8 mouse cellular contexts compared by ENCODE assay signal in the genomic region with DNA sequence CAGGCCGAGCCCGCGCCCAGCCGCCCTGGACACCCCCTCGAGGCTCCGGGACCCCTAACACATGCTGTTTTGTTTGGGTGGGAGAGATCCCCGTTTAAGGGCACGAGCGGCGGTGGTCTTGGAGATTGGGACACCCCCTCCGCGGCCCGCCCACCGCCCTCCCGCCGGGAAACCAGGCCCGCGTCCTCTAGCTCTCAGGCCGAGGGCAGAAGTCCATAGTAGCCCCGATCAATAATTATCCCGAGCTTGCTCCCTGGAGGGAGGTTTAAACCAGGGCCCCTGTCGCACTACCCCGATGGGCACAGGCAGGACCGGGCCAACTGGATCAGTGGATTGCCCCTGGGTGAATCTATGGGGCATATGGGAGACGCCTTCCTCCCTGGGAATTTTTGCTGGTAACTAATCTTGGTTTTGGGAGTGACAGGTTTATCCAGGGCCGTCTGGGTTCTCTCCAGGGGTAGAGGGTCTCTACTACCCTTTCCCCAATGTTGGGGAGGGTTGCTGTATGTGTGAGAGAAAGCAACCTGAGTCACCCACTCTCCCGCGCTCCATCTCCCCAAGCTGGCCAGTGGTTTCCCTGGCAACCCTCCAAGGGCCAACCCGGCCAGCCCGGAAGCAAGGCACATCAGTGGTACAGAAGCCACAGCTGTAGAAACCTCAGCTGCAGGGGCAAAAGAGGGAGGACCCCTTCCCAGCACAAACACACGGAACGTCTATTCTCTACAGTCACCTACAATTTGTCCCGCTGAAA. TPM values are rescaled to one million over a fixed set of nuclear protein-coding genes. Genes with fewer than 3 reads are reported as not detected.
A peak's percentile ranks its signal among the peaks of the same experiment; 100 is the strongest.
DNase-seq lines count a peak whose midpoint lies in the region; ATAC-seq lines count a peak whose summit lies in the region.

No protein-coding gene starts in this region.

- peak overlapping the region; percentile 95 for H3K9ac ChIP-seq in intestine, embryonic 14.5 days (ENCODE audit: low read length)
- peak overlapping the region; percentile 98 for H3K9ac ChIP-seq in liver, embryonic 11.5 days (ENCODE audit: low read depth, low read length)

- H3K36me3 ChIP-seq in intestine, embryonic 14.5 days (ENCODE audit: control insufficient read depth, insufficient read depth, low read length): no peaks in the 10 kb centered on the region
- no peaks in the 10 kb centered on the region for H3K36me3 ChIP-seq in liver, embryonic 11.5 days (ENCODE audit: control insufficient read depth, insufficient read depth, low read length)

- H3K4me1 ChIP-seq in intestine, embryonic 14.5 days (replicated peaks; ENCODE audit: control insufficient read depth, insufficient read depth, low read length): peaks cover 19% of the 10 kb centered on the region
- H3K4me1 ChIP-seq in liver, embryonic 11.5 days (replicated peaks; ENCODE audit: control insufficient read depth, insufficient read depth, low read length): peaks cover 21% of the 10 kb centered on the region

- peak overlapping the region; percentile 95 for H3K4me3 ChIP-seq in intestine, embryonic 14.5 days (ENCODE audit: low read depth, low read length)
- peak overlapping the region; percentile 94 for H3K4me3 ChIP-seq in liver, embryonic 11.5 days (ENCODE audit: low read depth, low read length)

- ATAC-seq in intestine, embryonic 14.5 days (replicated peaks; ENCODE audit: low FRiP score, low TSS enrichment, low read depth): peak; percentile 62
- peak; percentile 39; the same call in 1 of the 2 replicates for ATAC-seq in liver, embryonic 11.5 days (replicated peaks; ENCODE audit: low FRiP score)

- 1% methylated on average over 32 of the region's 33 CpGs for WGBS in intestine, embryonic 14.5 days
- WGBS in liver, embryonic 11.5 days: 5% methylated on average over 33 of the region's 33 CpGs

- no peaks in the 10 kb centered on the region for H3K9me3 ChIP-seq in intestine, embryonic 14.5 days (ENCODE audit: control insufficient read depth, low read length)
- H3K9me3 ChIP-seq in liver, embryonic 11.5 days (ENCODE audit: control insufficient read depth, low read length): no peaks in the 10 kb centered on the region

- peak overlapping the region; percentile 86 for H3K4me2 ChIP-seq in intestine, embryonic 14.5 days (ENCODE audit: low read length)
- H3K4me2 ChIP-seq in liver, embryonic 11.5 days: peak overlapping the region; percentile 77

- H3K27ac ChIP-seq in intestine, embryonic 14.5 days (ENCODE audit: low read depth): peak overlapping the region; percentile 80
- peak overlapping the region; percentile 94 for H3K27ac ChIP-seq in liver, embryonic 11.5 days (ENCODE audit: low read depth, low read length)

- DNase-seq in right cerebral cortex, adult 18-20 months: peak; percentile 27
- DNase-seq in right cerebral cortex, postnatal 36 days (ENCODE audit: low spot score in 2 of 2): no peak
- DNase-seq in cerebellum, postnatal 25 days: peak; percentile 39 to 56
- peak; percentile 75 for DNase-seq in gastrocnemius, postnatal 10 days
- DNase-seq in intestine, embryonic 14.5 days (ENCODE audit: low spot score): peak; percentile 83
- DNase-seq in liver, embryonic 11.5 days (ENCODE audit: low spot score): no peak
- DNase-seq in neural tube, embryonic 10.5 days (ENCODE audit: extremely low spot score, low spot score): peak; percentile 69
- DNase-seq in thymus, postnatal 10 days (ENCODE audit: low spot score in 2 of 2): peak; percentile 47 to 48

- H3K27me3 ChIP-seq in intestine, embryonic 14.5 days (replicated peaks; ENCODE audit: control insufficient read depth, insufficient read depth, low read length): no peaks in the 10 kb centered on the region; the same call in 1 of the 2 replicates
- peaks cover 9% of the 10 kb centered on the region for H3K27me3 ChIP-seq in liver, embryonic 11.5 days (replicated peaks; ENCODE audit: control insufficient read depth, insufficient read depth, low read length)

RNA-seq across cellular contexts. Expression of gene Stat5b, which starts 0.4 kb away (rescaled TPM):
- total RNA-seq in gastrocnemius, postnatal 10 days (2021): 100 to 1,000 TPM; 107 to 114 TPM
- polyA plus RNA-seq in intestine, embryonic 14.5 days (2014; fragmentation: Nextera tagmentation; extraction: Ambion mirVana): 27.0 and 27.8 TPM in 2 replicates
- 46.0 and 50.1 TPM in 2 replicates for polyA plus RNA-seq in liver, embryonic 11.5 days (2014; fragmentation: Nextera tagmentation; extraction: Ambion mirVana)

RNA-seq across cellular contexts. Expression of gene Stat5a, which starts 8.2 kb away (rescaled TPM):
- total RNA-seq in gastrocnemius, postnatal 10 days (2021): 10 to 100 TPM; 29.6 to 32.7 TPM
- polyA plus RNA-seq in intestine, embryonic 14.5 days (2014; fragmentation: Nextera tagmentation; extraction: Ambion mirVana): 5.3 and 5.5 TPM in 2 replicates
- 26.3 and 27.8 TPM in 2 replicates for polyA plus RNA-seq in liver, embryonic 11.5 days (2014; fragmentation: Nextera tagmentation; extraction: Ambion mirVana)

Comparison
In these comparisons a context has a peak if more than half of its experiments do, and no peak if none do; other contexts are left out.
1. DNase-seq: peak in right cerebral cortex, adult 18-20 months (single experiment), cerebellum, postnatal 25 days (2 of 2), gastrocnemius, postnatal 10 days (single experiment), intestine, embryonic 14.5 days (single experiment), neural tube, embryonic 10.5 days (single experiment) and thymus, postnatal 10 days (2 of 2); none in right cerebral cortex, postnatal 36 days (0 of 2) and liver, embryonic 11.5 days (single experiment).